Mouse (Mus musculus) R1 (cell line): Measurements from ENCODE around the gene Aff1.

Experiments used
- DNase-seq: peaks from one replicate; pipeline ENCODE4 v3.0.0-alpha.2; 2018; ENCODE audit warnings: low read depth, low spot score

Aff1 gene

DNA sequence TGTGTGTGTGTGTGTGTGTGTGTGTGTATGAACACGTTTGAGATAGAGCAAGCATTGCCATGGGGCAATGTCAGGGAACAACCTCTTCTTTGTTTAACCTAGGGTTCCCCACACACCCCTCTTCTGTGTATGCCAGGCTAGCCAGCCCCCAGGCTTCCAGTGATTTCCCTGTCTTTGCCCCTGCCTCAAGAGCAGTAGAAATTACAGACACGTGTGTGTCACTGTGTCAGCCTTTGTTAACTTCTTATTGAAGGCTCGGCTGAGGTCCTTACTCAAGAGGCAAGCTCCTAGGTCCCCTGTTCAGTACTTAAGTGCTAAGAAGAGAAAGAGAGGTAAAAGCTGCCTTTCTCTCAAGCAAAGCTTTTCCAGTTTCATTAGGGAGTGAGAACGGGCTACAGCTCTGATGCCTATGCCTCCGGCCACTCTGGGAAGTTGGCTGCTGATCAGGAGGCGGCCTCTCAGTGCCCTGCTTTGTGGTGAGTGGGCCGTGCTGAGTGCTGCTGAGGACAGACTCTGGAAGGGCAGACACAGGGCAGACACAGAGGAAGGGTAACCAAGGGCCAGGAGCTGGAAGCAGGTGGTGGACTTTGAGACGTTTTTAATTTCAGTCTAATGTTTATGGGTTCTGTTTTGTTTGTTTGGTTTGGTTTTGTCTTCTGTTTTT lies 111.9 kb downstream of the Aff1 start:
- no peak for DNase-seq

DNA sequence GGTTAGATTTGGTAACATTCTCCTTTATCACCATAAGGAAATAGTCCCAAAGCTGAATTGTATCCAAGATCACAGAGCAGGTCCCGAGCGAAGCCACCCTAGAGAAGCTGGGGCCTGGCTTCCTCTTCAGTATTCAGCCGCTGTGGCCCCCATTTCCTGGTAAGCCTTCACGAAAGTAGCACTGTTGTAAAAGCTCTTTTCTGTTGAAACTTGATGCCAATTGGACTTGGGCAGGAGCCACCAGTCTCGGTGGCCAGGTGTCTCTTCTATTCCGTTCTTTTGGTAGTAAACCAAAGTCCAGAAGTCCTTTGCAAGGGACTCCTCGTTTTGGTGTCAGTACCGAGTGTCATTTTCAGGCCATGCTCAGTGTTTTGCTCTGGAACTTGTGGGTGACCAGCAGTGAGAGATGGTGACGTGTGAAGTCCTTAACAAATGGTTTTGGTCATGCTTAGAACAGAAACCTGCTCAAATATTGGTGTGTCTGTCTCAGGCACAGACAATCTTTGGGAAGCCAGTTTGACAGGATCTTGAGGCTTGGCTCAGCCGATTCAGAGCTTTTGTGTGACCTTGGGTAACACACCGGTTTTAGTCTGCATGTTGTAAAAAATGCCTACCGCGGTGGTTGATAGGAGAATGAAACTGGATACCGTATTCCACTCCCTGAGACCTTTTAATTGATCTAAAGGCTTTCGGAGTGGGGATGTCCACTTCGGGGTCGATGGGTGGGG lies 114.8 kb downstream of the Aff1 start:
- DNase-seq = peak; percentile 24

DNA sequence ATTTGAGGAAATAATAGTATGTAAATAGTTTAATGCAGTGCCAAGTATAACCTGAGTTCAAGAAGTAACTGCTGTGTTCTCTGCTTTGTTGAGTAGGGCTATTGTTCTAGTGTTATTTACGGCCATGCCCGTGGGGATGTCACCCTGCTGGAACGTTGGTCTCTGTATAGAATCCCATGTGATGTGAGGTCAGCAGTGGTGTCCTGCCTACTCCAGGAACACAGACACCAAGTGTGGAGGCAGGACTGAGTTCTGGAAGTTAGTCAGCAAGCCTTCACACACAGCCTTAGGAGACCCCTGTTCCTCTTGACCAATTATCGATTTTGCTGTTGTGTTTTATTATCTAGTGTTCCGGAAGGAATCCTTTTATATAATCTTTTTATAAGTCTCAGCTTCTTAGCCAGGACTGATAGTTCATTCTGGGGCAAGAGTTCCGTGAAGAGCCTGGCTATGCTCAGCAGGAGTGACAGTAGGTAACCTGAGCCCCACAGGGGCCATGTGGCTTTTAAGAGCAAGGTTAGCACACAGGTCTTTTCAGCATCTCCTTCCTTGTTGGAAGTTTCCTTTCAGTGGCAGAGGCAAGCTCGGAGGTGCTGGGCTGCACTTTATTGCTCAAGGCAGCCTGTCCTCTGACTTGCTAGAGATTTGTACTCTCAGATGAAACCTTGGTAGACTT lies 115.6 kb downstream of the Aff1 start:
- no peak for DNase-seq

DNA sequence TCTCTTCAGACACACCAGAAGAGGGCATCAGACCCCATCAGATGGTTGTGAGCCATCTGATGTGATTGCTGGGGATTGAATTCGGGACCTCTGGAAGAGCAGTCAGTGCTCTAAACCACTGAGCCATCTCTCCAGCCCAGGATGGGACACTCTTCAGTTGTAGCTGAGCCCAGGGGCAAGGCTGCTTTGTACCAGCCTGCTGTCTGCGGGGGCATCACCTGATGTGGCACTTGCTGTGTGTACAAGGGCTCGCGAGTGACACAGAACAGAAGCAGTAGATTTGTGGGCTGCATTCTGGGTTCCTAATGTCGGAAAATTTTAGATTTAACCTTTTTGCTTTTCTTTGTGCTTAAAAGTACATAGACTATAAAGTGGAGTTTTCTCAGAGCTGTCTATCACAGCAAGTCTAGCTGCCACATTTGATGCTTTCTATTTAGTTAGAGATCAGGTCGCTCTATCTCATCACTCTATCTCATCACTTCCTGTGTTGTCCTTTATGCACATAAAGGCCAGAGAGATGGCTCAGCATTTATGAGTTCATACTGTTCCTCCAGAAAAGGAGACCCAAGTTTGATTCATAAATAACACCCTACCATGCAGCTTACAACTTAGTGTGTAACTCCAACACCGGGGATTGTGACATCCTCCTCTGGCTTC lies 117.6 kb downstream of the Aff1 start:
- DNase-seq = no peak

DNA sequence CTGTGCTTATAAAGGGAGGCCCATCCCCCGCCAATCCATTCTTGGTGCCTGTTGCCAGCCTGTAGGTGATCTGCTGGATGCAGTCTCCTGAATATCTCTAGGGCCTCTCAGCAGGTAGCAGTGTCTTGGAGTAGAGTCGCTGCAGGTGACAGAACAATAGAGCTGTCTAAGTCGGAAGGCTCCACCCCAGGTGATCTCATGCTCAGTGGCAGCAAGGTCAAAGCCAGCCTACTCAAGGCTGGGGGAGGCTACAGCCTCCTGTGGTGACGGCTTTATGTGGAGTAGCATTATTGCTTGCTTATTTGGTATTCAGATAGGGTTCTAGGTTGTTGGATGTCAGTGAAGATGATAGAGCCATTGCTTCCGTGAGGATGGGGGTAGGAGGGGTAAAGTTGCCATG lies 121.1 kb downstream of the Aff1 start:
- DNase-seq = peak; percentile 97

DNA sequence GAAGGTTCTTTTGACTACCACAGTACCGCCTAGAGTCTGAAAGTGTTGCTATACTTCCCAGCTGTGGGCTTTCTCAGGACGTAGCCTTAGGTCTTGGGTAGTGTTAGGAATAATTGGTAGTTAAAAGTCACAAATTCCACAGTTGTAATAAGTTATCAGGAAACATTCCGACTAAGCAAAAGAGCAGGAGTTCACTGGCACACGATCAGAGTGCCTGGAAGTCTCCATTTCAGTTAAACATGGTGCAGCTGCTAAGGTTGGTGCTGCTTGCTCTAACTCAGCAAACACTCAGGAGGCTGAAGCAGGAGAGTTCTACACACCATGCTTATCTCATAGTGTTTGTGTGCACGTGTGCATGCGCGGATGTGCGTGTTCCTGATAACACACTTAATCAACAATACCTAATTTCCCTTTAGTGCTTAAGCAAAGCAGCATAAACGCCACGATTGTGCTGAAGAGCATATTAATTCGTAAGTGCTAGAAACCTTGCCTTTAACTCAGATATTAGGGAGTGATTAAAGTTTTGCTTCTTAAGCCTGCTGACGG lies 121.9 kb downstream of the Aff1 start:
- DNase-seq = no peak

DNA sequence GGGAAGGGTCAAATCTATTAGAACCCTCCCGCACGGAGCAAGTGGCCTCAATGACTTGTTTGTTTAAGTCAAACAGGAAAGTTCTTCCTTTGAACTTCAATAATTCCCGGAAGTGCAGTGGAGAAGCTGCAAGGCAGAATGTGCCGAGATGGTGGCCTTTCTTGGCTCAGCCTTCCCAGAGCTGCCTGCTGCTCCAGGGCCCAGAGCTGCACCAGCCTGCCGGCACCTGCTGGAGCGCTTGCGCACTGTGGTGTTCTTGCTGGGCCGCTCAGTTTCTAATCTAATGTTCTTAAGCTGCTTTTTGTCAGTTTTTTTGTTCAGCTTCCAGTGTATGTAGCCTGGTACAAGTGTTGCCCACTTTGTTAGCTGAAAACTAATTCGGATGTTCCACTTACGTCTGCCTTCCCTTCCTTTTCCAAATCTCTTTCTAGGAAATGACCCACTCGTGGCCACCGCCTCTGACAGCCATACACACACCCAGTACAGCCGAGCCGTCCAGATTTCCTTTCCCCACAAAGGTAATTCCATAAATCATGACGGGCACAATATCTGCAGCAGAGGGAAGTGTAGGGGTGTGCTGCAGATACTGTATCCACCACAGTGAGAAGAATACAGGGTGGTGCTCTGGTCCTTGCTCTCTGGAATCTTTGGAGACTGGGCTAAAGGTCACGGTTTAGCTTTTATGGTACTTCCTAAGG lies 122.5 kb downstream of the Aff1 start:
- peak; percentile 46 for DNase-seq

DNA sequence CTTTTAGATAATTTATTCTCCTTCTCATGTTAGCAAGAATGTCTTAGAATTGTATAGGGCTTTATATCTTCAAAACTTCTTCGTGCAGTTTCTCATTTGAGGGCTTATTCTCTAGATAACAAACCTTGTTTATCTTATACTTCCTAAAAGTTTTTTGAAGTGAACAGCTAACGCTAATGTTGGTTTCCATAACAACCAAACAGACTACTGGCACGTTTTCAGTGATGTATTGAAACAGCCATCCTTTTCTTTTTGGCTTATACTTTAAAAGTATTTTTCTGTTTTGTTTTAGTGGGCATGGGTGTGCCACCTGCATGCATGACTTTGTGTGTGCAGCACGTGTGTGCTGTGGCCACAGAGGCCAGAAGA lies 123.1 kb downstream of the Aff1 start:
- DNase-seq = no peak

DNA sequence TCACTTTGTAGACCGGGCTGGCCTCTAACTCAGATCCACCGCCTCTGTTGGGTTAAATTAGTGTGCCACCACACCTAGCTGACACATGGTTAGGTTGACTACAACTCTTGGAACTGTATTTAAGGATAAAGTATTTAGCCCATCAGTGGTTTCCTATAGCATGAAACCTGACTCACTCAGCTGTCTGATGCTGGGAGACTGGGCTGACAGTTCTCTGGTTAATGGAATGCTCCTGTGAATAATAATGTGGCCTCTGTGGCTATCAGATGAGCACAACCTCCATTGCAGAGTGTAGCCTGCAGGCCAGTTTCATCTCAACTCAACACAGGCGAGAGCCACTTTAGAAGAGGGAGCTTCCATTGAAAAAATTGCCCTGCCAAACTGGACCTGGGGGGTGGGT lies 124.5 kb downstream of the Aff1 start:
- no peak for DNase-seq

DNA sequence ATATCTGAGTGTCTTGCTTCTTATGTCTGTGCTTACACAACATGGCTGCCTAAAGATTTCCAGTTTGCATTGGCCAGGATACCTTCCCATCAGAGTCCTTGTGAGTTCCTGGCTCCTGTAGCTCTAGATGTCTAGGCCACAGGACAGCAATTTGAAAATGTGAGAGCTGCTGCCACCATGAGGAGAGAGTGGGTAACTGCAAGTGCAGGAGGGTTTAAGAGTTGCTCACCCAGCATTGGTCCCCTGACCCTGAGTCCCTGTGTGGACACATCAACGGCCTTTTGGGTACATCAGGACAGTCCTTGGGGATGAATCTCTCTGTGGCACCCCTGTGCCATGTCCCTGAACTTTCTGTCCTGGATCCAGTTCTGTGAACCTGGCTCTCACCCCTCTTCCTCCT lies 125.6 kb downstream of the Aff1 start:
- DNase-seq = peak; percentile 90

DNA sequence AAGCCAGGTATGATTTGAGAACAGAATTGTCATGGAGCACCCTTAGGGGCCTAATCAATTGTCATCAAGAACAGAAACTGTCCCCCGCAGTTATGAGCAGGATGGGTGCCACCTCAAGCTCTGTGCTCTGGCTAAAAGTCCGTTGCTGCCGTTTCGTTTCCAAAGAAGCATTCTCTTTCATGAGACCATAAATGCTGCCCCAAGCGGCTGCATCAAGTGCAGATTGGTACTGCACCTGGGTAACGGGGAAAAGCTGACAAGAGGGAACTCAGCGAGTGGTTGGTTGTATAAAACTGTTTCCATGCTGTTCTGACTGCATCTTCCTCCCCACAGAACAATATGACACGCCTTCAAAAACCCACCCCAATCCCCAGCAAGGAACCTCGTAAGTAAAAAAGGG lies 126.4 kb downstream of the Aff1 start:
- DNase-seq = no peak

DNA sequence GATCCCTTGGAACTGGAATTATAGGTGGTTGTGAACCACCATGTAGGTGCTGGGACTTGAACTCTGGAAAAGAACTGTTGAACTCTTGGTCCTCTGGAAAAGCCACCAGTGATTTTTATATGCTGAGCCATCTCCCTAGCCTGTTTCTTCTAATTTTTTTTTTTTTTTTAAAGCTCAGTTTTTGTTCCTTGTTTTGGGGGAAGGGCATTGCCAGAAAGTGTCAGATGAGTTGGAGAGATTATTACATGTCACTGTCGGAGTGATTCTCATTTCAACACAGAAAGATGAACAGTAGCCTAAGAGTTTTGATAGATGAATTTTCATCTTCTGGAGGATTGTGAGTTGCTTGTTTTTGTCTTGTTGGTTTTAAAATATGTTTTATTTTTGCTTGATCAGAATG lies 127.5 kb downstream of the Aff1 start:
- DNase-seq = no peak

DNA sequence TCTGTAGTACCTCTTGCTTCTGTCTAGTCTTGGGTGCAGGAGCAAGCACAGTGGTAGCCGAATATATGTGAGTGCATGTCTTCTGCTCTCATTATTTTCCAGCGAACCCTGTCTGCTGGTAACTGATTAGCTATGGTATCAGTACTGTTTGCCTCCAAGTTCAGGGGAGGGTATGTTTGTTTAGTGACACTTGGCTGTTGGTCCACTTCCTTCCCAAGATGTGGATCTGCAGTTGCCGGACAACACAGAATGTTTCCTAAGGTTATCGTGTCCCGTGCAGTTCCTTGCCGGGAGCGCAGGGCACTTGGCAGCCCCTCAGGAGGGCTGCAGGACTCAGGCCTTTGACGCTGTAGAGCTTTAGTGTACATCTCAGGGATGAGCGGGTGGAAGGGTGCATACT lies 128.9 kb downstream of the Aff1 start:
- no peak for DNase-seq

DNA sequence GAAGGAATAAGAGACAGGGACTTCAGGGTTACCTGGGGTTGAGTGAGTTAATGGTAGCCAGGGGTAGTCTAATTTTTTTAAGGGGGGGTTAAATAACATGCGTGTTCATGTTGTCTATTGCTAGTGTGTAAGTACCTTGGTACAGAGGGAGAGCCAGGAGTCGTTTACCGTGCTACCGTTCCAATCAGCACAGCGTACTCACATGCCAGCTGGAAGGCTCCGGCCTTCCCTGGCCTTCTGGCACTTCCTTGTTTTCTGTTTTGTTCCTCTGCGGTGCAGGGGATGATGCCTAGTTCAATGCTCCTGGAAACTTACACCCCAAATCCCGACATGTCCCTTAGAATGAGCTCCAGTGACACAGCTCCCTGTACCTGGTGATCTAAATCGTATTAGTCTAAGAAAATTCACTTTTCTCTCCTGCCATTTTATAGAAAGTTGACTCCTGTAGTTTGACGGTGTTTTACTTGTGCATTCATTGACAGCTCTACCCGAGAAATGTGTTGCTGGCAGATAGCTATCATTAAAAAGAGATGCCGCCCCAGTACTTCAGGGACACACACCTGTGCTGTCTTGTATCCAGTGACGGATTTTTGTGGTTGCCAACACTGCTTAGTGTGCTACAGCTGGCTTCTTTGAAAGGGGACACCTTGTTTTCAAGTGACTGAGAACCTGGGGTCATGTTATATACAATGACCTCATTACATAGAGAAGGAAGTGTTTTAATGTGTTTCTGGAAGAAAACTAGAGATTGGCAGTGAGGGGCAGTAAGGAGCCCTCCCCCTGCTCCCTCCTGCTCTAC lies 129.5 kb downstream of the Aff1 start:
- no peak for DNase-seq

DNA sequence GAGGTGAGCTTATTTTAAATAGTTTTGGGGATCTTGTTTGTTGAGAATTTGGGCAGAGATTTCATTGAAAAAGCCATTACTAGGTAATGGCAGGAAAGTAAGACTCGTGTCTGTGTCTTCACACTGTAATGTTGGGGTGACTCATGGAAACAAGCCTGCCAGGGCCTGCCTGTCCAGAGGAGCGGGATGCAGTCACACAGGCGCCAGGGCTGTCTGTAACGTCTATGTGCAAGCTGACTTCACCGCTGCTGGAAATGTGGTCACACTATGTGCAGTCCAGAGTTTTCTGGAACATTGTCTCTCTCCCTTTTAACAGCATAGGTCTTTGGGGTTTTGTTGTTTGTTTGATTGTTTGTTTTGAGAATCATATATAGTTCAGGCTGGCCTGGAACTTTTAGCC lies 130.8 kb downstream of the Aff1 start:
- no peak for DNase-seq

DNA sequence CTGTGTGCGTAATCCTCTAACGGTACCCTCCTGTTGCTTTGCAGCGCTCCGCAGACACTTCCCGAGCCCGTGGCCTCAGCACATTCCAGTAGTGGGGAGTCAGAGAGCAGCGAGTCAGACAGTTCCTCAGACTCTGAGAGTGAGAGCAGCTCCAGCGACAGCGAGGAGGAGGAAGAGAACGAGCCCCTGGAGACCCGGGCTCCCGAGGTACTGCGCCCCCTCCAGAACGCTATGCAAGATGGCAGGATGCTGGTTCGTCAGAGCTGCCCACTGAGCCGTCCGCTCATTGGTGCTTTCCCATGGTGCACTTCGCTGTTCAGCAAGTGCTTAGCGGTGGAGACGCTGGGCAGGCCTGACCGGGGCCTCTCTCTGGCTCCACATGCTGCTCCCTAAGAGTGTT lies 136.1 kb downstream of the Aff1 start:
- peak; percentile 76 for DNase-seq

DNA sequence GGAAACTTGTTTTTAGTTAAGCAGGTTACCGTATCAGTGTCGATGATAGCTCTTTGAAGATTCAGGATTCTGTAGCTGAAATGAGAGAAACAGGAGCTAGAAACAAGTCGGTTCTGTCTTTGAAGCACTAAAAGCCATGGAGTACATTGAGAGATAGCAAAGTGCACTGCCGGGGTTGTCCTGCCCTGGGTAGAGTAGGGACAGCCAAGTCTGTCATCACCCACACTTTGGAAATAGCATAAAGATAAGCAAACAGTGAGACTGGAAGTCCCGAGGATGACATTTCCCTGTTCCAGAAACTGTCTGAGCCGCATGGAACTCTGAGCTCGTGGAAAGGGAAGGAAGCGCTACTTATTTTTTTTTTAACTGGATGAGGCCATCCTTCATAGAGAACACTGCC lies 136.6 kb downstream of the Aff1 start:
- DNase-seq = no peak

DNA sequence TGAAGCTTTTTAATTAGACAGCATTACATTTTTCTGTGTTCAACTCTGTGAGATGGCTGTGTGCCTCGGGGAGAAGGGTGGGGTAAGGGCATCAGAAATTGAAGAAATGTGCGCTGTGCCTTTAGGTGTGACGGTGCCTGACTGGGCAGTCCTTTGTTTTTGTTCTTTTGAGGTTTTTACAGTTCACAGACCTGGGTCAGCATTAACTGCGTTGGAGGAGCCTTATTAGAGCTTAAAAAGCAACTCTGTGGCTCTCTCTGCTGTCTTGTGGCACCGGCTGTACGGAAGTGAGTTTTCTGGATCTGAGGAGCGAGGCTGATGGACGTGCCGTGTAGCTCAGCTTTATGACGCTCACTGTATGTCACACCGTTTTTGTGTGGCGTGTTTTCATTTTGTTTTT lies 137.0 kb downstream of the Aff1 start:
- no peak for DNase-seq

DNA sequence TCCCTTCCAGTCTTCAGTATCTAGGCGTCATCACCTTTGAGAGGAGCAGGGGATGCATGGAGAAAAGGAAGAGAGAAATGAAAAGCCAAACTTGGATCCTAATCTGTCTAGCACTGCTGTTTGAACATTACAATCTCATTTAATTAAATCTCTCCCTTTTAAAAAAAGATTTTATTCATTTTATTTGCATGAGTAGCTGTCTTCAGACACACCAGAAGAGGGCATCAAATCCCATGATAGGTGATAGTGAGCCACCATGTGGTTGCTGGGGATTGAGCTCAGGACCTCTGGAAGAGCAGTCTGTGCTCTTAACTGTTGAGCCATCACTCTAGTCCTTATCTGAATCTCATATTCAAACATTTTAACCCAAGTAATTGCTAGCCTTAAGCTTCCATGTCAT lies 138.7 kb downstream of the Aff1 start:
- DNase-seq = no peak

DNA sequence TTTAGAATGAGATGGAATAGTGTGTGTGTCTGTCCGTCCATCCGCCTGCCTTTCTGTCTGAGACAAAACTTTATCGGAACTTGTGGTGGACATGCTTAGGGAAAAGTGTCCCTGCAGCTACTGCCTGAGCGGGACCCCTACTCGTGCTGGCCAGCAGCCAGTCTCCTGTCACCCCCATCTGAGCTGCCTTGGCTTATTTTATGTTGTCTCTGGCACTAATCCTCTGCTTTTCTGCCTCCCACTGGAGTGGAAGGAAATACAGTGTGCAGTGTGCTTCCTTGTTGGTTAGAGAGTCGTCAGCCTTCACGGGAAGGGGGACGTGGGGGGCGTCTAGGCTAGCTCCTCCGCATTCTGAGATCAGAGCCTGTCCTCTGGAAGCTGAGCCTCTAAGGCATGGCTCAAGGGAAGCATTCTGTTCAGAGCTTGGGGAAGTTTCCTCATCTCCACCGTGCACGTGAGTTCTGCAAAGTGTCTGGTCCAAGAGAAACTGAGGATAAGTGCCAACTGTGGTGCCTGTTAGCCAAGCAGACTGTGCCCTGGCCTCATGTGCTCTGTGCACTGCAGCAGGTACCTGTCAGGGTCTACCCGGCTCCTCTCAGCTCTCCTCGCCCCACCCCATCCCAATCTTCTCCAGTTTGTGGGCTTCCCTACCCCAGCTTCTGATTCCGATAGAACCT lies 143.4 kb downstream of the Aff1 start:
- no peak for DNase-seq
